Mouse (Mus musculus) CH12.LX (cell line): ENCODE measurements at regions not wholly inside any gene's neighbourhood (a gene's known extent, or its start where the extent isn't known, plus 50 kb on each side); places are given as distances from the start of the nearest gene placed in this dataset.

Experiments
- DNase-seq: peaks from one replicate; pipeline ENCODE4 v3.0.0-alpha.2; 2013; ENCODE audit errors: extremely low read depth
- H3K27ac ChIP-seq: 2 replicates; pipeline ENCODE4 v1.5.1; 2012; ENCODE audit warnings: low read depth, mild to moderate bottlenecking, control low read depth, moderate library complexity; ENCODE audit not compliant: insufficient read depth
- H3K27me3 ChIP-seq: replicated peaks from 2 replicates; pipeline ENCODE3; 2012; ENCODE audit warnings: inconsistent platforms
- H3K36me3 ChIP-seq, 2 experiments: replicated peaks in 1 of 2; 2 replicates each; pipeline versions ENCODE3 to v1.6.1; 2012; ENCODE audit warnings: inconsistent platforms in 1 of 2, low read length in 1 of 2, mild to moderate bottlenecking in 1 of 2, mixed read lengths in 1 of 2, moderate library complexity in 1 of 2; ENCODE audit not compliant: control insufficient read depth in 1 of 2, insufficient read depth in 1 of 2
- H3K4me1 ChIP-seq, 2 experiments: 2 replicates each; pipeline ENCODE4 v1.6.1; 2012; ENCODE audit warnings: inconsistent platforms in 1 of 2, moderate library complexity in 1 of 2; ENCODE audit not compliant: insufficient read depth in 2 of 2, control insufficient read depth in 1 of 2
- H3K4me2 ChIP-seq: 2 replicates; pipeline ENCODE4 v1.6.1; 2012; ENCODE audit warnings: low read depth, mild to moderate bottlenecking, control low read depth; ENCODE audit not compliant: poor library complexity, insufficient read depth, severe bottlenecking
- H3K4me3 ChIP-seq, 3 experiments: fragments of 150-350 bp in 1 of 3; sonication (generic) in 1 of 3; replicated peaks in 1 of 3; 2 replicates each; pipeline versions ENCODE3 to v1.5.1; 2011 to 2012; ENCODE audit warnings: low read depth in 2 of 3, low read length in 2 of 3, mild to moderate bottlenecking in 2 of 3, moderate library complexity in 2 of 3, control low read depth in 1 of 3, improper control_type of control experiment in 1 of 3, inconsistent platforms in 1 of 3, mixed read lengths in 1 of 3; ENCODE audit not compliant: poor library complexity in 1 of 3
- H3K79me2 ChIP-seq: replicated peaks from 2 replicates; pipeline ENCODE4 v1.6.1; 2012; ENCODE audit warnings: mild to moderate bottlenecking, moderate library complexity; ENCODE audit not compliant: control insufficient read depth, poor library complexity, insufficient read depth, severe bottlenecking; ENCODE audit errors: extremely low read depth
- H3K9ac ChIP-seq: 2 replicates; pipeline ENCODE4 v1.6.1; 2012; ENCODE audit warnings: low read depth, mild to moderate bottlenecking, control low read depth, moderate library complexity; ENCODE audit not compliant: insufficient read depth
- H3K9me3 ChIP-seq: replicated peaks from 2 replicates; pipeline ENCODE3; 2012; ENCODE audit warnings: low read length, inconsistent platforms, mixed read lengths
- BHLHE40 ChIP-seq: IDR thresholded peaks from 2 replicates; pipeline ENCODE4 v1.6.1; 2011; ENCODE audit warnings: mild to moderate bottlenecking, low read depth, low read length, improper control_type of control experiment
- CHD2 ChIP-seq: IDR thresholded peaks from 2 replicates; pipeline ENCODE4 v1.6.1; 2011; ENCODE audit warnings: low read length, improper control_type of control experiment
- IRF4 ChIP-seq: IDR thresholded peaks from 2 replicates; pipeline ENCODE4 v1.6.1; 2014; ENCODE audit warnings: low read depth, mild to moderate bottlenecking, inconsistent platforms, low read length, improper control_type of control experiment
- MAZ ChIP-seq: IDR thresholded peaks from 2 replicates; pipeline ENCODE4 v1.6.1; 2012; ENCODE audit warnings: low read depth, mild to moderate bottlenecking, inconsistent platforms, low read length, improper control_type of control experiment, moderate library complexity
- SIN3A ChIP-seq: IDR thresholded peaks from 2 replicates; pipeline ENCODE4 v1.6.1; 2012; ENCODE audit warnings: low read length, improper control_type of control experiment, inconsistent platforms
- UBTF ChIP-seq: IDR thresholded peaks from 2 replicates; pipeline ENCODE4 v1.6.1; 2012; ENCODE audit warnings: low read depth, mild to moderate bottlenecking, inconsistent platforms, low read length, improper control_type of control experiment, moderate library complexity
- USF2 ChIP-seq: conservative IDR thresholded peaks from 2 replicates; pipeline ENCODE4 v1.6.1; 2011; ENCODE audit warnings: low read depth, low read length, improper control_type of control experiment
- dilution Hi-C: fragments of 300-500 bp; cut with MboI; formaldehyde crosslinking; loops from 2 replicates; pipeline ENCODE4 v1.14.3; 2020; ENCODE audit warnings: low sequenced_read_pairs; ENCODE audit not compliant: extremely low pct_unique_long_range_greater_than_20kb, extremely low pct_ligation_motif_present
- in situ Hi-C: fragments of 300-500 bp; cut with MboI; formaldehyde crosslinking; loops from 3 replicates; pipeline ENCODE4 v1.14.3; 2019; ENCODE audit warnings: low sequenced_read_pairs, low pct_ligation_motif_present, low pct_unique_long_range_greater_than_20kb, mixed read lengths

- Histone ChIP-seq H3K79me2 (no peaks in the 10 kb centered on the region), H3K4me3 (no peak overlapping the region), H3K27ac (no peak overlapping the region), H3K9ac (no peak overlapping the region), H3K9me3 (peaks cover 7% of the 10 kb centered on the region), H3K36me3 (no peaks in the 10 kb centered on the region), H3K4me2 (no peak overlapping the region), H3K27me3 (peaks cover 85% of the 10 kb centered on the region)
- dilution Hi-C loops, result no loop called here
- DNase-seq, result no peak
- TF ChIP-seq IRF4 (no peak), SIN3A (no peak), UBTF (no peak), CHD2 (no peak)
- TF ChIP-seq, all 38 proteins: peak for 0
- H3K4me1 ChIP-seq, result no peaks in the 10 kb centered on the region
- in situ Hi-C loops, result no loop called here
These were observed 161.8 kb upstream of the A530016L24Rik start for GRCm38 (mm10) chr12:112327411-112327810.

GRCm38 (mm10) chr12:112328809-112329575, 160.3 kb upstream of the A530016L24Rik start:
- dilution Hi-C loops, result no loop called here

GRCm38 (mm10) chr12:112329701-112330301, 159.4 kb upstream of the A530016L24Rik start:
- no peak overlapping the region for H3K4me3 ChIP-seq
- in situ Hi-C loops (no loop called here), dilution Hi-C loops (no loop called here)
- H3K27me3 ChIP-seq, result peaks cover 81% of the 10 kb centered on the region
- no peak for TF ChIP-seq USF2
- H3K79me2 ChIP-seq, result no peaks in the 10 kb centered on the region
- DNase-seq, result no peak
- H3K9ac ChIP-seq, result no peak overlapping the region
- H3K27ac ChIP-seq, result no peak overlapping the region
- no peak overlapping the region for H3K4me2 ChIP-seq
- no peaks in the 10 kb centered on the region for H3K4me1 ChIP-seq
- H3K36me3 ChIP-seq, result no peaks in the 10 kb centered on the region
- peaks cover 2% of the 10 kb centered on the region for H3K9me3 ChIP-seq

More at GRCm38 (mm10) chr12:112328809-112329575, 160.3 kb upstream of the A530016L24Rik start:
- Histone ChIP-seq H3K9ac (no peak overlapping the region), H3K9me3 (peaks cover 2% of the 10 kb centered on the region), H3K36me3 (no peaks in the 10 kb centered on the region), H3K4me2 (no peak overlapping the region), H3K4me1 (no peaks in the 10 kb centered on the region), H3K27ac (no peak overlapping the region), H3K4me3 (no peak overlapping the region), H3K27me3 (peaks cover 81% of the 10 kb centered on the region), H3K79me2 (no peaks in the 10 kb centered on the region)
- DNase-seq, result no peak
- TF ChIP-seq BHLHE40 (0 out of 2 replicates have a peak, but pooled peaks have one; percentile 24), MAZ (no peak)
- in situ Hi-C loops, result no loop called here
